Mouse (Mus musculus) heart, postnatal 4 days (tissue): Measurements from ENCODE around the gene Specc1l. TPM values are rescaled to one million over a fixed set of nuclear protein-coding genes. Genes with fewer than 3 reads are reported as not detected.
"Not testable (repeated sequence)": the region's sequence is repeated elsewhere in the genome, so short reads cannot be mapped to it uniquely, and the experiment has no call there.

Experiments
- DNase-seq: peaks from one replicate; pipeline ENCODE4 v3.0.0; 2021
- total RNA-seq, 2 experiments: library from RNA; stranded (reverse); gene quantifications; 2 replicates each; pipeline ENCODE4 v1.2.3; 2021

Specc1l gene
- total RNA-seq, 2 experiments from 2014 or later, result 47.6 to 48.8 TPM

DNA sequence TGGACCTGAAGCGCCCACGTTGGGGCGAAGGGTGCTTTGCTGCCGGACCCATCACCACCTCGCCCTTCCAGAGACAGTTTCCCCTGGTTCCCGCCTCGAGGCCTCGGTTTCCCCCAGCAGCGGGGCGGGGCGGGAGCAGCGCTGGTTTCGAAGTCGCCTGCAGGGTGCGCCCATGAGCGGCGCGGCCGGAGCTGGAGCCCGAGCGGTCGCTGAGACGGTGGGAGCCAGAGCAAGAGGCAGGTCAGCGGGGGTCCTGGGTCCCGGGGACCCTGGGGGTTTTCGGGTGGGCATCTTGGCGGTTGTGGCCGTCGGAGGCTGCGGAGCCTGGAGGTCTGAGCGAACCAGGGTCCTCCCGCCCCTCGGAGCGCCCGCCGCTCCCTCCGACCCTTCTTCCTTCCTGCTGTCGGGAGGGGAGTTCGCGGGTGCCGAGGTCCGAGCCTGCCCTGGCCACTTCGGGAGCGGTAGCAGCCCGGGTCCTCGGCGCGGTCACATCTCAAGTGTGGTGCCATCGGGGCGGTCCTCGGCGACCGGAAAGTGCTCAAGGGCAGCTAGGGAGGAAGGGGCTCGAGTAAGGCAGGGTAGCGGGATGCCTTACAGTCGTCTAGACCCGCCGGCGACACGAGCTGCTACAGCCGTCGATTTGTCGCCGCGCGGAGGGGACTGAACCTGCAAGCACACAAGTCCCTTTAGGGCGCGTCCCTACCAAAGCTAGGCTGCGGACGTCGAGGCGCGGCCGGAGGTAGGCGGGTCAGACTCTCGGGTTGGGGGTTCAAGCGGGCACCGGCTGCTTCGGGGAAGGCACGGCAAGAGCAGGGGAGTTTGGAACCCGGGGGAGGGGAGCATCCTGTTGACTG lies 105.3 kb downstream of the Specc1l start:
- peak; percentile 87 for DNase-seq

DNA sequence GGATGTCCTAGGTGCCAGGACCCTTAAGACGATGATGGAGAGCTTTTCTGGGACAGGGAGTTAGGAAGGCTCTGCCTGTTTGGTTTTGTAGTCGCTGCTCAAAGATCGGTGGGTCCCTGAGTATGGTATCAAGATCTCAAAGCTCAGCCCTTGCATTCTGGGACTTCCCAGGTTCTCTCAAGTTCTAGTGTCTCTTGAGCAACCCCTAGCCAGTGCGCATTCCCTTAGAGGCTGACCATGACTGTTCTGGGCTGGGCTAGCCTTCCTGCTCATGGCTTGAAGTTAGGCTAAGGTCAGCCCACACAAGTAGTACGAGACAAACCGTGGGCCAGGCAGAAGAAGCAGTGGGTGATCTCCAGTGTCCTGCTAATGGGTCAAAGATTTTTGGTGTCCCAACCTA lies 106.3 kb downstream of the Specc1l start:
- DNase-seq, result no peak

GRCm38 (mm10) chr10:75320321-75320720 lies 108.4 kb downstream of the Specc1l start:
- no peak for DNase-seq

DNA sequence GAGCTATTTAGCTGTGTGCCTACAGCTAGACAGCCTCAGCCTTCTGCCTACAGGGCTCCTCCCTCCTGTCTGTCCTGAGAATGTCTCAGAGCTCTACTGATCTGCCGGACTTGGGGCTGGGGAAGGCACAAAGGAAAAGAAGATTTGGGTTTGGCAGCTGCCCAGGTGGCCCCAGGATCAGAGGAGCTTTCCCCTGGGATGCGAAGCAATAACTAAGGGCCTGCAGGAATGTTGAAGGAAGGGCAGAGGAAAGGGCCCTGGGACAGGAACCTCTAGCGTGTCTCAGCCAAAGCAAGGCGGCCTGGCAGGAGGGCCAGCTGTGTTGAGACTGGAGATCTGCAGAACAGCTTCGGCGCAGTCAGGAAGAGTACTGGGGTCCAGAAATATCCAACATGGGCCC lies 111.1 kb downstream of the Specc1l start:
- DNase-seq, result no peak

GRCm38 (mm10) chr10:75323986-75324385 lies 112.1 kb downstream of the Specc1l start:
- DNase-seq, result no peak

DNA sequence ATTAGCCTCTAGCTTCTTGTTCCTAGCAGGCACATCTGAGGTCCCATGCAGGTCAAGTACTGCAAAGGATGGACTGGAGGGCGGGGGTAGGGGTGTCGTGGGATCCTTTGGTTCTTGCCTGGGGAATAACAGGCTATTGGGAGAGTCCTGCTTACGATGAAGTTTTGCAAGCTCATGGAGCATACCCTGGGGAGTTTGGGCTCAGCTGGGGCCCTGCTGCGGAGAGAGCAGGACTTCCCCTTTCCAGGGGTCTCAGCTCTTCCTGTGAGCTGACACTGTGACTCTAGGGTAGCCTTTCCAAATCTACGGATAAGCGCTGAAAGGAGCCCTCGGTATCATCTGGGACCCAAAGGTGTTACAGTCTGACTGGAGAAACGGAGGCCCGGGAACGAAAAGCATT lies 112.5 kb downstream of the Specc1l start:
- DNase-seq, result no peak

DNA sequence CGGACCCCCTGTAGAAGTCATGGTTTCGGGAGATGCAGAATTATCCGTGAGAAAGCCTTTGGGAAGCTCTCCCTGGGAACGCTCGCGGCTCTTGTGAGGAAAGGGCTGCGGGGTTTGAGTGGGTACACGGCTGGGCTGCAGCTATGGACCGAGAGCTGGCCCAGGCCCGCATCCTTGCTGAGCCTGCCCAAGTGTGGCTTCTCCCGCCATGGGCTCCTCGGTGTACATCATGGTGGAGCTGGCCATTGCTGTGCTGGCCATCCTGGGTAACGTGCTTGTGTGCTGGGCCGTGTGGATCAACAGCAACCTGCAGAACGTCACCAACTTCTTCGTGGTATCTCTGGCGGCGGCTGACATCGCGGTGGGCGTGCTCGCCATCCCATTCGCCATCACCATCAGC lies 113.9 kb downstream of the Specc1l start:
- no peak for DNase-seq

DNA sequence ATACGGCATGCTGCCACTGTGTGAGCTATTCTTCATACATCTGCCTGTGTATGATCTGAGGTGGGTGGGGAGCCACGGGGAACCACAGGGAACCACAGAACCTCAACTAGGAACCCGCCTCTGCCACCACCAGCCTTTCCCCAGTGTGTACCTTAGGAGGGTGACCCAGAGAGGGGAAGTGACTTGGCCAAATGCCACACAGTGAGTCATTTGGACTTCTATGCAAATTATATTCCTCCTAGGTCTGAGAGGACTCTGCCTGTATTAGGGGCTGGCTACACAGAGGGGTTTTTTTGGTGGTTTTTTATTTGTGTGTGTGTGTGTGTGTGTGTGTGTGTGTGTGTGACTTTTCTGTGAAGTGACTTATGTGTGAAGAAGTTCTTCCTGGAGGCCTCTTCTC lies 114.7 kb downstream of the Specc1l start:
- DNase-seq, result peak; percentile 76

DNA sequence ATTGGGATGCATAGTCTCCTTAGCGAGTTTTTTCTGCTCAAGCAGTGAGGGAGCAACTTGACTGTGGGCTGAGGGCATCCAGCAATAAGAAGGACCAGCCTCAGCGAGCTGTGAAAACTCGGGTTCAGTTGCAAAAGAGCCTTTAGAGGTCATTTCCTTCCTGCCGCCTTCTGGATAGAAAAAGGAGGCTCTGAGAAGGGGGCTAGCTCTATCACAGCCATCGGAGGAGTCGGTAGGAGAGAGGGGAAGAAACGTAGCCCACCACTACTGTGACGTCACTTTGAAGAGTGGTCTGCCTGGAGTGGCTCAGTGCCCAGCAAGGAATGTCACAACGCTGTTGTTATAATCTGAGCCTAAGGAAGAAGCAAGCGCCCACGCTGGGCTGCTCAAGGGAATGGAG lies 115.2 kb downstream of the Specc1l start:
- no peak for DNase-seq

DNA sequence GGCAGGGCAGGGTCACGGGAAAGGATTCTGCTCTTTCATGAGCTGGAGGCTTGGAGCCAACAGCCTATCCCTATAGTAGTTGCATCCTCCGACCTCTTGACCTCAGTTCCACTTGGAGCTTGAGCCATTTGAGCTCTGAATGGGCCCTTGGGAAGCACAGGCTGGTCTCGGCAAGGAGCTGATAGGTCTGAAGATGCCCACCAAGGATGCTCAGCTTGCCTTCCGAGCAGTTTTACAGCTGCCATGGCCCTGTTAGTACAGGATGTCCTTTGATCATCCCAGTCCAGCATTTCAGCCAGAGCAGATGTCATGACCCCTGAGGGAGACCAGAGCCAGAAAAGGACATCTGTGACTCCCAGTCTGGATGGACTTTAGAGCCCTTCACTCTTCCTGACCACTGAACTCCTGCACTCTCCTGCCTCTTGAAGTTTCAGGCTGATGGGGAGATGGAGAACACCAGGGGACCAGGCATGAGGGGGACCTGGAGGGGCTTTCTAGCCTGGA lies 116.4 kb downstream of the Specc1l start:
- no peak for DNase-seq

DNA sequence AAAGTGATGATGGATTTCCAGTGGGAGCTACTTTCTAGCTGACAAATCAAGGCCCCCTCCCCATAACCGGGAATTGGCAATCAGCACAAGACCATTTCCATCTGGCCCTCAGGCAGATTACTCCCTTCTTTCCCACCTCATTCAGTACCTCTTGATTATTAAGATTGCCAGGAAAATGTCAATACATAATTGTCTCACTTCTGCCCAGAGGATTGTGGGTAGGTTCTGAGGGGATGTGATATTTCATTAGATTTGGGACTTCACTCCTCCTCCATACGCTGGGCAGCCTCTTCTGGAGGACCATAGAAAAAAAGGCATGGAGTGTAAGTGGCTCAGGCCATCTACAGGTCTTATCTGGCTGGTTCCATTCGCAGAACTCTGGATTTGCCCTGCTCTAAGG lies 120.4 kb downstream of the Specc1l start:
- no peak for DNase-seq

DNA sequence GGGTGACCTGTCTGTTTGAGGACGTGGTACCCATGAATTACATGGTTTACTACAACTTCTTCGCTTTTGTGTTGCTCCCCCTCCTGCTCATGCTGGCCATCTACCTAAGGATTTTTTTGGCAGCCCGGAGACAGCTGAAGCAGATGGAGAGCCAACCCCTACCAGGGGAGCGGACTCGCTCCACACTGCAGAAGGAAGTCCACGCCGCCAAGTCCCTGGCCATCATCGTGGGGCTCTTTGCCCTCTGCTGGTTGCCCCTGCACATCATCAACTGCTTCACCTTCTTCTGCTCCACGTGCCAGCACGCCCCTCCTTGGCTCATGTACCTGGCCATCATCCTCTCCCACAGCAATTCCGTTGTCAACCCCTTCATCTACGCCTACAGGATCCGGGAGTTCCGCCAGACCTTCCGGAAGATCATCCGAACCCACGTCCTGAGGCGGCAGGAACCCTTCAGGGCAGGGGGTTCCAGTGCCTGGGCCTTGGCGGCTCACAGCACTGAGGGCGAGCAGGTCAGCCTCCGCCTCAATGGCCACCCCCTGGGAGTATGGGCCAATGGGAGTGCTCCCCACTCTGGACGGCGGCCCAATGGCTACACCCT lies 121.4 kb downstream of the Specc1l start:
- DNase-seq, result no peak

- no peak for DNase-seq
Measured at GRCm38 (mm10) chr10:75334175-75334574, 122.3 kb downstream of the Specc1l start.

DNA sequence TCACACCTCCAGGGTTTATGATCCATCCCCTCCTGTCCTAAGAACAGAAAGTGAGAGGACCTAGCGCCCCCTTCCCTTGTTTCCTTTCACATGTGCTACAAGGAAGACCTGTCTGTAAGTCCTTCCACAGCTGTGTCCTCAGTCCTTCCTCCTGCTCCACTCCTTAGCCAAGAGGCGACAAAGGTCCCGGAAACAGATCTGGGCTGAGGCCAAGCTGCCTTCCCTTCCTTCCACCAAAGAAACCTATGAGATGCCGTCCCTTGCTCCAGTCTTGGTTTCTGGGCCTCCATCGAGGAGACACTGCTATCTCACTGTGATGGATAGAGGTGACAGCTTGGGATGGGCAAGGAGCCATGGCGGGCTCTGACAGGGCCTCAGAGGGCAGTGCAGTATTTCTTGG lies 123.2 kb downstream of the Specc1l start:
- peak; percentile 57 for DNase-seq

GRCm38 (mm10) chr10:75337231-75337630 lies 125.4 kb downstream of the Specc1l start:
- no peak for DNase-seq

- no peak for DNase-seq
Measured at GRCm38 (mm10) chr10:75338852-75339251, 127.0 kb downstream of the Specc1l start.

- DNase-seq, result no peak
Measured at GRCm38 (mm10) chr10:75339377-75339776, 127.5 kb downstream of the Specc1l start.

DNA sequence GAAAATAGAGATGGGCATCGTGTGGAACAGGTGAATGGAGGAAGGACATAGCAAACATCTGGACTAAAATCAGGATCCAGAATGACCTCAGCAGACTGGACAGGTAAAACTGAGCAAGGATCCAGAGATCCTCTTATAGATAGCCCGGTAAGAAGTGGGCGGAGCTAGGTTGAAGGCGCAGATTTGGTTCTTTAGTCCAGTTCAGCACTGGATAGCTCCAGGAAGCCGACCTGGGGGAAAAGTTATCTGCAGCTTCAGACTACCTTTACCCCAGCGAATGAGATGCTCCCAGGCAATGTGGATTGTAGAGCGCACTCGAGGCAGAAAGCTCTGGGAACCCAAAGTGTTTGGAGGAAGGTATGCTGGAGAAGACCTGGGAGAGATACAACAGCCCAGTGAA lies 130.1 kb downstream of the Specc1l start:
- DNase-seq, result no peak

DNA sequence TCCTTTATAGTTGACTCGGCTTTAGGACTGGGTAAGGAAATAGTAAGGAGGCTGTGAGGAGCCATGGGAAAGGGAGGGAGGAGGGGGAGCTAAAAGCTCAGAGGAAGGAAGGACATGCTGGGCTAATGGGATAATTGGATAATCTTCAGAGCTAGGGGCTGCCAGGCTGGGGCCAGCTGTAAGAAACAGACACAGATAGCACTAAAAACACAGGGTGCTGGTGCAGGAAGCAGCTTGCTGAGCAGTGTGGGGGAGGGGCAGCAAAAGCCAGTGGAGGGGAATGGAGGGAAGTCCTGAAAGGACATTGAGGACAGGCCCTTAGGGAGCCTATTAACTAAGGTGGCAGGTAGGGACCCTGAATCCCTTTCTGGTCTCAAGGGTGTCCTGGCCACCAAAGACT lies 132.7 kb downstream of the Specc1l start:
- not testable (repeated sequence) for DNase-seq

GRCm38 (mm10) chr10:75345265-75345664 lies 133.4 kb downstream of the Specc1l start:
- DNase-seq, result peak; percentile 55

DNA sequence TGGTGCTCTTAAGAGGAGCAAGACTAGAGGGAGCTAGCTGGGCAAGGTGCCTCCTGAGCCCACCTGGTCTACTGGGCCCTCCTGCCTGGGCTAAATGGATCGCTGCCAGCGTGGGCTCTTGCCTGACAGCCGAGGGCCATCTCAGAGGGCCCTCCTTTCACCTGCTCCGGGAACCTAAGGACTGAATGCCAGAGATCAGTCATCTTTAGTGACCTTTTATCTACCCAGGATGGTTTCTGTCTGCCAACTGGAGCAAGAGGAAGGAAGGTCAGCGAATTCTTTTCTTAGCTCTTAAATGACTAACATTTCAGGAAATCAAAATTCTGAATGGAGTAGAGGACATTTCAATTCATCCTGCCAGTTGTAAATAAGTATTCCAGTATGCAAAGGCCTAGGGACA lies 138.7 kb downstream of the Specc1l start:
- DNase-seq, result no peak

- DNase-seq, result no peak
Measured at GRCm38 (mm10) chr10:75352541-75352940, 140.7 kb downstream of the Specc1l start.

DNA sequence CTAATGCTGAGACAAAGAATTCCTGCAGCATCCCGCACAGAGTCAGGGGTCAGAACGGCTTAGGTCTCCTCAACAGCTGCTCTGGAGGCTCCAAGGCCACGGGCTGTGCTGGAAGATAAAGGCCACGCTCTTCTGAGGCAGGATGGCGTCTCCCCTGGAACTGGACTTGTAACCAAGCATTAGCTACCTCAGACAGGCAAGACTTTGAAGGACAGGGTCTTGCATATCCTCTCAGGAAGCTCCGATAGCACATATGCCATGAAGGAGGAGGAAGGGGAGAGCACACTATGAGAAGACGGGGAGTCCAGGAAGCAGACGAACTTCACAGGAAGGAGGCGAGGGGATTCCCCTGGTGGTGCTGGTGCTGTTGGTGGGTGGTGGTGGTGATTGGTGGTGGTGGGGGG lies 142.0 kb downstream of the Specc1l start:
- DNase-seq, result not testable (repeated sequence)

- no peak for DNase-seq
Measured at GRCm38 (mm10) chr10:75355341-75355740, 143.5 kb downstream of the Specc1l start.
